Mouse (Mus musculus) liver, adult 2 months (tissue): ENCODE results near the gene Tomm6.

Experiments used
- CTCF ChIP-seq: fragments of 200-500 bp; IDR thresholded peaks from 2 replicates; pipeline ENCODE4 v1.5.1; 2011; ENCODE audit warnings: low read depth, low read length, control low read depth
- POLR2A ChIP-seq: fragments of 200-500 bp; IDR thresholded peaks from 2 replicates; pipeline ENCODE4 v1.6.1; 2011; ENCODE audit warnings: low read length, control low read depth; ENCODE audit not compliant: insufficient read depth; ENCODE audit errors: extremely low read depth

DNA sequence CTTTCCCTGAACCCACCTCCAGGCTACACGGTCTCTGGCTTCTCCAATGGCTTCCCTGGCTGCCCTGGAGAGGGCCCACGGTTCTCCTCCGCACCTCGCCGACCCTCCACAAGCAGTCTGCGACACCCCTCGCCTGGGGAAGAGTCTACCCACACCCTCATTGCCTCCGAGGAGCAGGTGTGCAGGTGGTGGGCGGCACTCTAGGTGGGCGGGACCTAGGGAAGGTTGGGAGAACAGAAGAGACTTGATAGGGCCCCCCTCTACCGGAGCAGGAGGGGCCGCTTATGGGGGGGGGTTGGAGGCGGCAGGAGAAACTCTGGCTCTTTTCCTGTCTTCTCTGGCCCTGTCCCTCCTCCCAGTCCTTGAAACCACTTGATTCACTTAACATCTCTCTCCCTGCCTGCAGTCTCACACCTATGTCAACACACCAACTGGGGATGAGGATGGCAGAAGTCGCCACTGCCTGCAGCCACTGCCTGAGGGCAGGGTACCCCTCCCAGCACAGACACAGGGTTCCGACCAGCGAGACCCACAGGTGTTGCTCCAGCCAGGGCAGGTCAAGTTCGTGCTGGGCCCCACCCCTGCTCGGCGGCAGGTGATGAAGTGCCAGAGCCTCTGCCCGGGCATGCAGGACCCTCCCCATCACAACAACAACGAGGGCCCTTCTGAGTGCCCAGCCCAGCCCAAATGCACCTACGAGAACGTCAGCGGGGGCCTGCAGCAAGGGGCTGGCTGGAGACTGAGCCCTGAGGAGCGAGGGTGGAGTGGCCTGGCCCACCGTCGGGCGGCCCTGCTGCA is 14.6 kb upstream of the Tomm6 start:
- TF ChIP-seq POLR2A (no peak), CTCF (no peak)
